Mouse (Mus musculus) effector memory CD4-positive, alpha-beta T cell, adult 5 months (primary cell): Measurements from ENCODE around the gene Nabp2. TPM values are rescaled to one million over a fixed set of nuclear protein-coding genes. Genes with fewer than 3 reads are reported as not detected.

ENCODE experiments used
- polyA plus RNA-seq: library from polyadenylated mRNA; unstranded; fragments of 100-300 nt; shearing (Covaris generic); gene quantifications from one replicate; pipeline ENCODE4 v1.2.1, GENCODE M21; 2017

Gene Nabp2
- 47.4 TPM for polyA plus RNA-seq

GRCm38 (mm10) chr10:128411211-128412054 is at the start of gene Nabp2, which contains the start of gene Rnf41:
Gene Nabp2 (minus strand): TSS chr10:128411492.
Gene Rnf41 (plus strand): TSS chr10:128411657.

DNA sequence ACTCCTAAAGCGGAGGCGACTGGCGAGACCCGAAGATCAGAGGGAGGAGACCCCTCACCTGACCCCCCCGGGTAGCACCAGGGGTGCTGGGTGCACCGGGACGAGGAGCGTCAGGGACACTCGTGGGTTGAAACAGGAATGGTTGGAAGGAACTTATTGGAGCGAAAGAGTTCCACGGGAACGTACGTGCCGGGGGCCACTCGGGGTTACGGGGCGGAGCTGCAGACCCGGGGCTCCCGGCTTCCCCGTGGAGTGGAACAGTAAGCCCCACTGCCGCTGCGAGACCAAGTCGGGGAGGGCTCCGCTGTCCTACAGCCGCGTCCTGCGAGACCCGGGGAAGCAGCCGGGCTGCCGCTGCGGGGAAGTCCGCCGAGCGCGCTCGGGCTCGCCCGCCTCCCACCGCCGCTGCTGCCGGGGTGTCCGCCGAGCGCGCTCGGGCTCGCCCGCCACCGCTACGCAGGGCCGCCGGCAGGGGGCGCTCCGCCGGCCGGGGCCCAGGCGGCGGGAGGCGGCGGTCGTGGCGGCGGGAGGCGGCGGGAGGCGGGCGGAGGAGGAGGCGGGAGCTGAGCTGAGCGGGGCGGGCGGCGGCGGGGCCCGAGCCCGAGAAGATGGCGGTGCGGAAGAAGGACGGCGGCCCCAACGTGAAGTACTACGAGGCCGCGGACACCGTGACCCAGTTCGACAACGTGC is 47.6 kb upstream of the Nabp2 start, which contains the start of gene Smarcc2:
TSS of gene Smarcc2 (plus strand) at position 530 of the 690 bp plus-strand sequence.

GRCm38 (mm10) chr10:128401056-128401455 is 10.2 kb downstream of the Nabp2 start, which contains the start of gene Slc39a5:
Gene Slc39a5 (minus strand): TSS chr10:128401229.

GRCm38 (mm10) chr10:128376455-128377211 is 34.7 kb downstream of the Nabp2 start, which contains the start of gene Ankrd52:
Gene Ankrd52 (plus strand): TSS chr10:128377115.

GRCm38 (mm10) chr10:128368402-128369217 is 42.7 kb downstream of the Nabp2 start, which contains the start of gene Coq10a:
Gene Coq10a (minus strand): TSS chr10:128368997.

Other genes starting within 250 kb of the Nabp2 start
- gene Rbms2, start 231.2 kb downstream of the Nabp2 start, polyA plus RNA-seq, result 32.3 TPM
- 4.7 TPM for gene Gls2, start 217.0 kb downstream of the Nabp2 start, polyA plus RNA-seq
- 13.5 TPM for gene Spryd4, start 199.7 kb downstream of the Nabp2 start, polyA plus RNA-seq
- gene Mip, start 185.7 kb downstream of the Nabp2 start, polyA plus RNA-seq, result not detected
- gene Timeless, start 179.4 kb downstream of the Nabp2 start, polyA plus RNA-seq, result 8.9 TPM
- gene Apon, start 157.4 kb downstream of the Nabp2 start, polyA plus RNA-seq, result not detected
- gene Apof, start 142.8 kb downstream of the Nabp2 start, polyA plus RNA-seq, result not detected
- 34.0 TPM for gene Stat2, start 140.9 kb downstream of the Nabp2 start, polyA plus RNA-seq
- not detected for gene Il23a, start 112.7 kb downstream of the Nabp2 start, polyA plus RNA-seq
- 38.5 TPM for gene Pan2, start 108.2 kb downstream of the Nabp2 start, polyA plus RNA-seq
- gene Cnpy2, start 89.0 kb downstream of the Nabp2 start, polyA plus RNA-seq, result 20.3 TPM
- gene Cs, start 73.8 kb downstream of the Nabp2 start, polyA plus RNA-seq, result 107 TPM
- 24.7 TPM for gene Coq10a, start 42.5 kb downstream of the Nabp2 start, polyA plus RNA-seq
- 6.6 TPM for gene Ankrd52, start 34.4 kb downstream of the Nabp2 start, polyA plus RNA-seq
- not detected for gene Slc39a5, start 10.3 kb downstream of the Nabp2 start, polyA plus RNA-seq
- gene Rnf41, start 165 bp upstream of the Nabp2 start, polyA plus RNA-seq, result 24.5 TPM
- 86.8 TPM for gene Smarcc2, start 47.8 kb upstream of the Nabp2 start, polyA plus RNA-seq
- gene Myl6, start 82.7 kb upstream of the Nabp2 start, polyA plus RNA-seq, result 1,164 TPM
- 2.0 TPM for gene Myl6b, start 87.2 kb upstream of the Nabp2 start, polyA plus RNA-seq
- 244 TPM for gene Esyt1, start 114.4 kb upstream of the Nabp2 start, polyA plus RNA-seq
- 32.2 TPM for gene Zc3h10, start 136.3 kb upstream of the Nabp2 start, polyA plus RNA-seq
- 2,530 TPM for gene Rpl41, start 137.8 kb upstream of the Nabp2 start, polyA plus RNA-seq
- 20.1 TPM for gene Pa2g4, start 154.5 kb upstream of the Nabp2 start, polyA plus RNA-seq
- gene Erbb3, start 178.2 kb upstream of the Nabp2 start, polyA plus RNA-seq, result 2.1 TPM
- gene Rps26, start 215.3 kb upstream of the Nabp2 start, polyA plus RNA-seq, result 545 TPM
- gene Ikzf4, start 234.5 kb upstream of the Nabp2 start, polyA plus RNA-seq, result 0.77 TPM